Mouse (Mus musculus) heart, embryonic 15.5 days (tissue): ENCODE results near the gene Spink2. TPM values are rescaled to one million over a fixed set of nuclear protein-coding genes. Genes with fewer than 3 reads are reported as not detected.

Experiments
- ATAC-seq: fragments of 200-750 bp; cut with Nextera tagmentation; replicated peaks from 2 replicates; pipeline ENCODE4 v1.8.0; 2017; ENCODE audit warnings: low read depth, moderate TSS enrichment; ENCODE audit not compliant: insufficient number of reproducible peaks, insufficient read depth, low FRiP score
- H3K27ac ChIP-seq: fragments of 300-500 bp; sonication (generic); 2 replicates; pipeline ENCODE4 v1.5.1; 2015; ENCODE audit warnings: mild to moderate bottlenecking, inconsistent platforms
- H3K27me3 ChIP-seq: fragments of 300-500 bp; sonication (generic); 2 replicates; pipeline ENCODE4 v1.6.1; 2015; ENCODE audit warnings: inconsistent platforms
- H3K36me3 ChIP-seq: fragments of 300-500 bp; sonication (generic); 2 replicates; pipeline ENCODE4 v1.6.1; 2015; ENCODE audit warnings: mild to moderate bottlenecking, inconsistent platforms
- H3K4me1 ChIP-seq: fragments of 300-500 bp; sonication (generic); replicated peaks from 2 replicates; pipeline ENCODE4 v1.6.1; 2015; ENCODE audit warnings: inconsistent platforms
- H3K4me2 ChIP-seq: fragments of 300-500 bp; sonication (generic); 2 replicates; pipeline ENCODE4 v1.6.1; 2015; ENCODE audit warnings: inconsistent platforms, mild to moderate bottlenecking, moderate library complexity
- H3K4me3 ChIP-seq: fragments of 300-500 bp; sonication (generic); 2 replicates; pipeline ENCODE4 v1.5.1; 2015; ENCODE audit warnings: mild to moderate bottlenecking, inconsistent platforms
- H3K9ac ChIP-seq: fragments of 300-500 bp; sonication (generic); 2 replicates; pipeline ENCODE4 v1.6.1; 2015; ENCODE audit warnings: mild to moderate bottlenecking, inconsistent platforms
- H3K9me3 ChIP-seq: fragments of 300-500 bp; sonication (generic); replicated peaks from 2 replicates; pipeline ENCODE4 v1.6.1; 2016; ENCODE audit warnings: inconsistent platforms
- WGBS: fragments of 180-500 bp; shearing (Covaris S2); methylation state at CpG from one replicate; pipeline ENCODE4 v1.1.7; 2015; ENCODE audit warnings: mixed read lengths; 5-methylcytosine and 5-hydroxymethylcytosine counted together
- polyA plus RNA-seq: library from polyadenylated mRNA; unstranded; fragments of >200 nt; fragmentation: Nextera tagmentation; extraction: Ambion mirVana; gene quantifications from 2 replicates; pipeline ENCODE4 v1.2.1, GENCODE M21; 2015

Spink2 gene
- polyA plus RNA-seq, 1 experiment from 2014 or later = 3.7 TPM

- ATAC-seq = no peak
- H3K4me1 ChIP-seq = no peaks in the 10 kb centered on the region
- no peak overlapping the region for H3K9ac ChIP-seq
- H3K4me3 ChIP-seq = no peak overlapping the region
- WGBS = 78% methylated on average over 22 of the region's 22 CpGs
- no peaks in the 10 kb centered on the region for H3K36me3 ChIP-seq
- no peak overlapping the region for H3K27ac ChIP-seq
- no peaks in the 10 kb centered on the region for H3K27me3 ChIP-seq
- no peaks in the 10 kb centered on the region for H3K9me3 ChIP-seq
- no peak overlapping the region for H3K4me2 ChIP-seq
Measured at GRCm38 (mm10) chr5:77167306-77167945, 43.8 kb downstream of the Spink2 start.

GRCm38 (mm10) chr5:77165703-77166625, 45.3 kb downstream of the Spink2 start:
- WGBS = 65% methylated on average over 13 of the region's 13 CpGs
- Histone ChIP-seq H3K27ac (no peak overlapping the region), H3K9ac (no peak overlapping the region), H3K27me3 (no peaks in the 10 kb centered on the region), H3K4me1 (no peaks in the 10 kb centered on the region), H3K9me3 (no peaks in the 10 kb centered on the region), H3K4me3 (no peak overlapping the region), H3K36me3 (no peaks in the 10 kb centered on the region), H3K4me2 (no peak overlapping the region)
- ATAC-seq = no peak

- Histone ChIP-seq H3K9ac (no peak overlapping the region), H3K4me2 (no peak overlapping the region), H3K27me3 (no peaks in the 10 kb centered on the region), H3K27ac (no peak overlapping the region), H3K4me3 (no peak overlapping the region), H3K36me3 (no peaks in the 10 kb centered on the region), H3K9me3 (no peaks in the 10 kb centered on the region), H3K4me1 (no peaks in the 10 kb centered on the region)
- 84% methylated on average over 7 of the region's 7 CpGs for WGBS
- no peak for ATAC-seq
Measured at GRCm38 (mm10) chr5:77163597-77163996, 47.7 kb downstream of the Spink2 start.

DNA sequence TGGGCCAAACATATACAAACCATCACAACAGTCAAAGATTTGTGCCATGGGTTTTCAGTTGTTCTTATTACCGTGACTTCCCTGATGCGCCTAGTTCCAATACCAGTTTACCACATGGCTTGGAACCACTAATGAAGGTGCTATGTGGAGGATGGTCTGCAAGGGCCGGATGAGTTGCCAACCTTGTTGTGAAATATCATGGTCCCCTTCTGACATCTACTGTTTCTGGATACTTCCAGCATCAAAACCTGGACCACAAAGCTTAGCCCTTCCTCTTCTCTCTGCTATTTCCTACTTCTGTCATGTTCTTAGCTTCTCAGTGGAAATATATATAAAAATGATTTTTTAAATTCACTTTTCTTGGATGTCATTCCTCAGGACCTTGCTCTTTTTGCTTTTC, 48.7 kb downstream of the Spink2 start:
- Histone ChIP-seq H3K4me2 (no peak overlapping the region), H3K36me3 (no peaks in the 10 kb centered on the region), H3K27me3 (no peaks in the 10 kb centered on the region), H3K4me1 (no peaks in the 10 kb centered on the region; the same call in 1 of the 2 replicates), H3K4me3 (no peak overlapping the region), H3K9me3 (no peaks in the 10 kb centered on the region), H3K9ac (no peak overlapping the region), H3K27ac (no peak overlapping the region)
- no peak for ATAC-seq
- 86% methylated on average over 3 of the region's 3 CpGs for WGBS

DNA sequence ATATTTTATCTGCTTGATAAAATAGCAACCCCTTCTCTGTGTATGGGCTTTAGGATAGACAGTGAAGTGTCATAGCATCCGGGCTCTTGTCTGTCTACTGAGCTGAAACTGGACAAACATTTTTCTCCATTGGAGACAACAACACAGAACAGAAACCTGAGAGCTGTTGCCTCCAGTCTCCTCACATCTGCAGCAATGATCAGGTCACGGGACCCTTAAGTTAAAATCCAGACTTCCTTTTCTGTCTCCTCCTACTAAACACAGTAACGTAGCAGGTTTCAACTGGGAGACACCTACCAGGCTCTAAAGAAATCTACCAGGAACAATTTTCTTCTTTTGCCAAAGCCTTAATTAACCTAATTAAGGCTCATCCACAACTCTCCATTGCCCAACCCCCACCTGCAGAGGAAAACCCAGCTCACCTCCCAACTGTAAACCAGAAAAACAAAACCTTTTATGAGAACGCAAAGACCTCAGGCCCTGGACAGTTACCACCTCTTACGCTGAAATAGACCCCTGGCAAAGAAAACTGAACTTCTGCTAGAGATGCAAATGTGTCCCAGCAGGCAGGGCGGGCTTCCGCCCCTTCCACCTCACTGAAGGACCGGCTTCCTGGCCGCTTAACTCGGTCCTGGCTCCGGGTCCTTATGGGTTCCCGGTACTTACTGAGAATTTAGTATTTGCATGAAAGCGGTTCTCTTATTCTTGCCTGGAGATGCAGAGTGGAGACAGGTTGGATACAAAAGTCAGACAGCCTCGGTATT, 53.3 kb downstream of the Spink2 start:
- Histone ChIP-seq H3K27me3 (no peaks in the 10 kb centered on the region), H3K27ac (no peak overlapping the region), H3K4me3 (no peak overlapping the region), H3K36me3 (no peaks in the 10 kb centered on the region), H3K4me1 (peaks cover 3% of the 10 kb centered on the region; the same call in 1 of the 2 replicates), H3K9ac (no peak overlapping the region), H3K4me2 (no peak overlapping the region), H3K9me3 (no peaks in the 10 kb centered on the region)
- WGBS = 50% methylated on average over 14 of the region's 14 CpGs
- no peak for ATAC-seq

- Histone ChIP-seq H3K4me2 (no peak overlapping the region), H3K36me3 (no peaks in the 10 kb centered on the region), H3K4me3 (no peak overlapping the region), H3K4me1 (peaks cover 3% of the 10 kb centered on the region; the same call in 1 of the 2 replicates), H3K27ac (no peak overlapping the region), H3K9ac (no peak overlapping the region), H3K27me3 (no peaks in the 10 kb centered on the region), H3K9me3 (no peaks in the 10 kb centered on the region)
- WGBS = 70% methylated on average over 5 of the region's 5 CpGs
- ATAC-seq = no peak
Measured at GRCm38 (mm10) chr5:77156938-77157337, 54.3 kb downstream of the Spink2 start.

DNA sequence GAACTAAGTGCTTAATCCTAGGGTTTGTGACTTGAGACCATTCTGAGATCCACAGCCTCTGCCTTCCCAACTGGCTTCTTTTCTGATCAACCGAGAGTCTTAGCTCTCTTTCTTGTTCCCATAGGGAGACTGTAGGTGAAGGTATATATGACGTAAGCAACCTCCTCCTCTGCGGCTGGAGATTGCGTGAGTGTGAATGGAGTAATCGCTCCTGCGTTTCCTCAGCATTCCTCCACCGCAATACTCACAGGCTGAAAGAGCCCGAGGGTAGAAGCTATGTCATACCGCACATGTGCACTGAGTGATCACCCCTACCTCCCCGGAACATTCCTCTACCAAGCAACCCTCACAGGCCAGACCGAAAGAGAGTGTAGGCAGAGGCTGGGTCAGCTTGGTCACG, 55.7 kb downstream of the Spink2 start:
- Histone ChIP-seq H3K9ac (no peak overlapping the region), H3K27me3 (no peaks in the 10 kb centered on the region), H3K4me3 (no peak overlapping the region), H3K9me3 (no peaks in the 10 kb centered on the region), H3K36me3 (no peaks in the 10 kb centered on the region), H3K27ac (no peak overlapping the region), H3K4me1 (peaks cover 8% of the 10 kb centered on the region), H3K4me2 (no peak overlapping the region)
- no peak for ATAC-seq
- 84% methylated on average over 12 of the region's 12 CpGs for WGBS

Other genes starting within 250 kb of the Spink2 start
- 41.2 and 59.1 TPM in 2 replicates for gene Srp72, start 236.8 kb downstream of the Spink2 start, polyA plus RNA-seq
- gene Arl9, start 207.4 kb downstream of the Spink2 start, polyA plus RNA-seq = not detected in 2 replicates
- 0.15 TPM in 1 of 2 replicates, not detected in the other for gene Thegl, start 195.4 kb downstream of the Spink2 start, polyA plus RNA-seq
- 16.0 and 23.6 TPM in 2 replicates for gene Hopx, start 96.3 kb downstream of the Spink2 start, polyA plus RNA-seq
- gene Rest, start 54.0 kb upstream of the Spink2 start, polyA plus RNA-seq = 19.3 and 22.1 TPM in 2 replicates
- gene Noa1, start 98.6 kb upstream of the Spink2 start, polyA plus RNA-seq = 20.6 and 21.6 TPM in 2 replicates
- 32.7 and 39.2 TPM in 2 replicates for gene Polr2b, start 98.7 kb upstream of the Spink2 start, polyA plus RNA-seq
- 74.2 and 78.7 TPM in 2 replicates for gene Igfbp7, start 196.6 kb upstream of the Spink2 start, polyA plus RNA-seq